Mouse (Mus musculus): ENCODE measurements around the gene Fam178b. TPM values are rescaled to one million over a fixed set of nuclear protein-coding genes. Genes with fewer than 3 reads are reported as not detected.

Fam178b gene
- polyA plus RNA-seq, 1 experiment: not detected

GRCm38 (mm10) chr1:36690671-36691235 lies 7.8 kb upstream of the Fam178b start:
- no peak for TF ChIP-seq GATA1 (IDR thresholded peaks at IDR 0.05; ENCODE audit: low read length)

GRCm38 (mm10) chr1:36683810-36684467 lies 956 bp upstream of the Fam178b start:
- no peak for TF ChIP-seq GATA1 (IDR thresholded peaks at IDR 0.05; ENCODE audit: low read length)

GRCm38 (mm10) chr1:36680893-36681292 lies 2.1 kb downstream of the Fam178b start:
- no peak for TF ChIP-seq GATA1 (IDR thresholded peaks at IDR 0.05; ENCODE audit: low read length)

GRCm38 (mm10) chr1:36674936-36675335 lies 8.0 kb downstream of the Fam178b start:
- no peak for TF ChIP-seq GATA1 (IDR thresholded peaks at IDR 0.05; ENCODE audit: low read length)

GRCm38 (mm10) chr1:36672648-36673350 lies 10.2 kb downstream of the Fam178b start:
- no peak for TF ChIP-seq GATA1 (IDR thresholded peaks at IDR 0.05; ENCODE audit: low read length)

- no peak for TF ChIP-seq GATA1 (IDR thresholded peaks at IDR 0.05; ENCODE audit: low read length)
These were observed 11.7 kb downstream of the Fam178b start for GRCm38 (mm10) chr1:36671260-36671659.

GRCm38 (mm10) chr1:36670256-36670655 lies 12.7 kb downstream of the Fam178b start:
- no peak for TF ChIP-seq GATA1 (IDR thresholded peaks at IDR 0.05; ENCODE audit: low read length)

GRCm38 (mm10) chr1:36665934-36666333 lies 17.0 kb downstream of the Fam178b start:
- no peak for TF ChIP-seq GATA1 (IDR thresholded peaks at IDR 0.05; ENCODE audit: low read length)

- TF ChIP-seq GATA1 (IDR thresholded peaks at IDR 0.05; ENCODE audit: low read length): no peak
These were observed 17.7 kb downstream of the Fam178b start for GRCm38 (mm10) chr1:36665165-36665723.

- no peak for TF ChIP-seq GATA1 (IDR thresholded peaks at IDR 0.05; ENCODE audit: low read length)
These were observed 18.5 kb downstream of the Fam178b start for GRCm38 (mm10) chr1:36664457-36664856.

- TF ChIP-seq GATA1 (IDR thresholded peaks at IDR 0.05; ENCODE audit: low read length): no peak
These were observed 24.2 kb downstream of the Fam178b start for GRCm38 (mm10) chr1:36658621-36659399.

- TF ChIP-seq GATA1 (IDR thresholded peaks at IDR 0.05; ENCODE audit: low read length): no peak
These were observed 25.1 kb downstream of the Fam178b start for GRCm38 (mm10) chr1:36657658-36658415.

GRCm38 (mm10) chr1:36656233-36656632 lies 26.8 kb downstream of the Fam178b start:
- TF ChIP-seq GATA1 (IDR thresholded peaks at IDR 0.05; ENCODE audit: low read length): no peak

GRCm38 (mm10) chr1:36655039-36655438 lies 27.9 kb downstream of the Fam178b start:
- no peak for TF ChIP-seq GATA1 (IDR thresholded peaks at IDR 0.05; ENCODE audit: low read length)

- no peak for TF ChIP-seq GATA1 (IDR thresholded peaks at IDR 0.05; ENCODE audit: low read length)
These were observed 35.4 kb downstream of the Fam178b start for GRCm38 (mm10) chr1:36647631-36648030.

Data from G1E-ER4 (cell line).